ENCODE assay signal across 9 mouse cellular contexts in the genomic region with DNA sequence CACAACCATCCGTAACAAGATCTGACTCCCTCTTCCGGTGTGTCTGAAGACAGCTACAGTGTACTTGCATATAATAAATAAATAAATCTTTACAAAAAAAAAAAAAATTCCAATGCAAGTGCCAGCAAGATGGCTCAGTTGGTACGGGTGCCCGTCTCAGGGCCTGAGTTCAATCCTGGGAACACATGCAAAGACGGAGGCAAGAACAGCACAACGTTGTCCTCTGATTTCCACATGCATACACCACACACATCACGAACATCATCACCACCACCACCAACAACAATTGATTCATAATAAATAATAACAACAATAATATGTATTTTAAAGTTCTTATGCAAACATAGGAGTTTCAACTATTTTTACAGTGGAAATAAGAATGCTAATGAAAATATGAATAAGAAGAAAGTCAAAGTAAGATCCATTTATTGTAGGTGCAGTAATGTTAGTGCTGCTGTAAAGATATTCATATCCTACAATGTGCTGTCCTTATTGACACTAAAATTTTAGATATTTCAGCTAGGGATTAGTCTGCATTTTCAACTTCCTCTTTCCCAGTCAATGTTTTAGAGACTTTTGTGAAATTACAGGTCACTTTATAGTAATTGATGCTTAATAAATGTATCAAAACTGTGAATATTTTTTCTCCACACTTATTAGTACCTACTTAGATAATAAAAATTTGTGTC. TPM values are rescaled to one million over a fixed set of nuclear protein-coding genes. Genes with fewer than 3 reads are reported as not detected.
DNase-seq lines count a peak whose midpoint lies in the region; ATAC-seq and TF ChIP-seq lines count a peak whose summit lies in the region.
"Had no signal": no experiment of that assay in that cellular context is flagged by ENCODE, and none has a peak within 500 bp of the region (broad histone marks: within the 10 kb centered on the region; RNA-seq: fewer than 3 reads in every experiment).

No protein-coding gene starts in this region.

- no peak for ATAC-seq in kidney, postnatal 0 days (replicated peaks; ENCODE audit: low FRiP score, low read depth)
- ATAC-seq in hindbrain, postnatal 0 days, result no peak
- ATAC-seq: activated CD4-positive, CD25-positive, alpha-beta regulatory T cell, adult 4 months had no signal

- TF ChIP-seq POLR2A in cortical plate, adult 2 months (IDR thresholded peaks at IDR 0.05; ENCODE audit: extremely low read depth, insufficient read depth, low read length), result no peak
- no peak for TF ChIP-seq POLR2A in myocyte (IDR thresholded peaks at IDR 0.05; ENCODE audit: insufficient read length, low read depth)

- no peak for DNase-seq in kidney, postnatal 0 days (ENCODE audit: low spot score)
- no peak for DNase-seq in kidney, adult 11 months
- no peak for DNase-seq in hindbrain, postnatal 0 days (ENCODE audit: low spot score)
- no peak for DNase-seq in ovary, postnatal 10 days (ENCODE audit: low spot score)
- DNase-seq in cerebellum, adult 9-11 months, result no peak
- no peak for DNase-seq in adrenal gland, adult (ENCODE audit: inconsistent age in 2 of 2, low spot score in 1 of 2)

- peaks cover 66% of the 10 kb centered on the region for H3K79me2 ChIP-seq in myocyte (ENCODE audit: control insufficient read depth, insufficient read depth)

- H3K36me3 ChIP-seq in kidney, postnatal 0 days (ENCODE audit: insufficient read depth, low read length), result no peaks in the 10 kb centered on the region
- H3K36me3 ChIP-seq in hindbrain, postnatal 0 days (ENCODE audit: insufficient read depth, low read length), result no peaks in the 10 kb centered on the region
- no peaks in the 10 kb centered on the region for H3K36me3 ChIP-seq in myocyte (ENCODE audit: control insufficient read depth, insufficient read depth)

- TF ChIP-seq CTCF in kidney, postnatal 0 days (IDR thresholded peaks at IDR 0.05; ENCODE audit: low read depth), result 0 out of 2 replicates have a peak, but pooled peaks have one; percentile 18
- no peak for TF ChIP-seq CTCF in cortical plate, adult 2 months (IDR thresholded peaks at IDR 0.05; ENCODE audit: extremely low read depth, insufficient read depth, low read length)
- no peak; the same call in 1 of the 2 replicates for TF ChIP-seq CTCF in hindbrain, postnatal 0 days (IDR thresholded peaks at IDR 0.05; ENCODE audit: low read depth)

- H3K9me3 ChIP-seq in kidney, postnatal 0 days (replicated peaks; ENCODE audit: low read length), result no peaks in the 10 kb centered on the region
- H3K9me3 ChIP-seq in hindbrain, postnatal 0 days (ENCODE audit: low read length), result no peaks in the 10 kb centered on the region

- H3K4me1 ChIP-seq in kidney, postnatal 0 days (replicated peaks; ENCODE audit: insufficient read depth, low read length), result peaks cover 6% of the 10 kb centered on the region
- peaks cover 10% of the 10 kb centered on the region; the same call in 1 of the 2 replicates for H3K4me1 ChIP-seq in cortical plate, adult 2 months (ENCODE audit: control insufficient read depth, insufficient read depth, low read length)
- peaks cover 11% of the 10 kb centered on the region; the same call in 1 of the 2 replicates for H3K4me1 ChIP-seq in hindbrain, postnatal 0 days (ENCODE audit: insufficient read depth, low read length)

- H3K9ac ChIP-seq in kidney, postnatal 0 days (ENCODE audit: low read depth, low read length), result no peak overlapping the region
- H3K9ac ChIP-seq in hindbrain, postnatal 0 days (replicated peaks; ENCODE audit: low read length), result no peak overlapping the region

- H3K27ac ChIP-seq in kidney, postnatal 0 days, result no peak overlapping the region
- no peak overlapping the region for H3K27ac ChIP-seq in cortical plate, adult 2 months (ENCODE audit: insufficient read depth, low read length)
- H3K27ac ChIP-seq in hindbrain, postnatal 0 days, result no peak overlapping the region

- 67% methylated on average over 7 of the region's 7 CpGs for WGBS in kidney, postnatal 0 days
- 39% methylated on average over 7 of the region's 7 CpGs for WGBS in hindbrain, postnatal 0 days

- no peak overlapping the region for H3ac ChIP-seq in myocyte (ENCODE audit: control insufficient read depth, insufficient read length)

- H3K4me3 ChIP-seq in kidney, postnatal 0 days (replicated peaks; ENCODE audit: low read depth, low read length), result no peak overlapping the region
- peak overlapping the region; percentile 98 for H3K4me3 ChIP-seq in cortical plate, adult 2 months (ENCODE audit: insufficient read depth, low read length)
- peak overlapping the region; percentile 99 for H3K4me3 ChIP-seq in hindbrain, postnatal 0 days (ENCODE audit: low read length)
- peak overlapping the region; percentile 47 for H3K4me3 ChIP-seq in myocyte

- H3K4me2 ChIP-seq in kidney, postnatal 0 days (ENCODE audit: low read length), result peak overlapping the region; percentile 72
- H3K4me2 ChIP-seq in hindbrain, postnatal 0 days (ENCODE audit: low read depth, low read length), result peak overlapping the region; percentile 79
- H3K4me2 ChIP-seq in myocyte (ENCODE audit: low read depth), result peak overlapping the region; percentile 75

- no peaks in the 10 kb centered on the region for H3K27me3 ChIP-seq in kidney, postnatal 0 days (ENCODE audit: insufficient read depth, low read length)
- no peaks in the 10 kb centered on the region for H3K27me3 ChIP-seq in hindbrain, postnatal 0 days (ENCODE audit: insufficient read depth, low read length)
- no peaks in the 10 kb centered on the region for H3K27me3 ChIP-seq in myocyte (ENCODE audit: control insufficient read depth, insufficient read depth, insufficient read length)

TF ChIP-seq in myocyte, 11 proteins besides CTCF, POLR2A, EP300 and RAD21:
- TF ChIP-seq MYOG (IDR thresholded peaks at IDR 0.05; ENCODE audit: control insufficient read depth in 1 of 3, insufficient read depth in 1 of 3, insufficient read length in 2 of 3, low read depth in 2 of 3) (no peak), REST (IDR thresholded peaks at IDR 0.05; ENCODE audit: insufficient read depth, insufficient read length) (no peak), MYOD1 (IDR thresholded peaks at IDR 0.05; ENCODE audit: control insufficient read depth in 1 of 3, insufficient read length in 2 of 3, low read depth in 2 of 3) (no peak), MAX (IDR thresholded peaks at IDR 0.05; ENCODE audit: low read depth) (no peak)

RNA-seq across cellular contexts. Expression of a gene that starts 2.4 kb away (rescaled TPM):
- 13.9 and 16.4 TPM in 2 replicates for polyA plus RNA-seq in kidney, postnatal 0 days (2015; fragmentation: Nextera tagmentation; extraction: Ambion mirVana)
- 134 and 142 TPM in 2 replicates for polyA plus RNA-seq in cortical plate, adult 2 months (2012; rRNA removed)
- 63.3 and 82.1 TPM in 2 replicates for total RNA-seq in hindbrain, postnatal 0 days (2014; rRNA removed)
- 32.4 and 32.6 TPM in 2 replicates for polyA plus RNA-seq in hindbrain, postnatal 0 days (2015; fragmentation: Nextera tagmentation; extraction: Ambion mirVana)
- polyA plus RNA-seq in myocyte (2012; fragmentation: generic; extraction: Trizol), result 11.8 TPM
